Mouse (Mus musculus) midbrain, embryonic 13.5 days (tissue): ENCODE measurements around the gene C7. TPM values are rescaled to one million over a fixed set of nuclear protein-coding genes. Genes with fewer than 3 reads are reported as not detected.

Source experiments
- ATAC-seq: fragments of 200-750 bp; cut with Nextera tagmentation; 2 replicates; pipeline ENCODE4 v1.8.0; 2017; ENCODE audit warnings: mild to moderate bottlenecking, moderate TSS enrichment, moderate library complexity
- H3K27ac ChIP-seq: fragments of 300-500 bp; sonication (generic); 2 replicates; pipeline ENCODE4 v1.5.1; 2015; ENCODE audit warnings: inconsistent platforms, mild to moderate bottlenecking, moderate library complexity
- H3K27me3 ChIP-seq: fragments of 300-500 bp; sonication (generic); 2 replicates; pipeline ENCODE4 v1.6.1; 2015; ENCODE audit warnings: mild to moderate bottlenecking, inconsistent platforms
- H3K36me3 ChIP-seq: fragments of 300-500 bp; sonication (generic); 2 replicates; pipeline ENCODE4 v1.6.1; 2015; ENCODE audit warnings: mild to moderate bottlenecking, inconsistent platforms
- H3K4me1 ChIP-seq: fragments of 300-500 bp; sonication (generic); replicated peaks from 2 replicates; pipeline ENCODE4 v1.6.1; 2015; ENCODE audit warnings: inconsistent platforms
- H3K4me2 ChIP-seq: fragments of 300-500 bp; sonication (generic); replicated peaks from 2 replicates; pipeline ENCODE4 v1.6.1; 2015; ENCODE audit warnings: moderate library complexity, mild to moderate bottlenecking, inconsistent platforms
- H3K4me3 ChIP-seq: fragments of 300-500 bp; sonication (generic); replicated peaks from 2 replicates; pipeline ENCODE4 v1.5.1; 2015; ENCODE audit warnings: mild to moderate bottlenecking, inconsistent platforms
- H3K9ac ChIP-seq: fragments of 300-500 bp; sonication (generic); replicated peaks from 2 replicates; pipeline ENCODE4 v1.6.1; 2015; ENCODE audit warnings: mild to moderate bottlenecking, inconsistent platforms
- H3K9me3 ChIP-seq: fragments of 300-500 bp; sonication (generic); 2 replicates; pipeline ENCODE4 v1.6.1; 2016; ENCODE audit warnings: mild to moderate bottlenecking, inconsistent platforms
- WGBS: fragments of 180-500 bp; shearing (Covaris S2); methylation state at CpG from one replicate; pipeline ENCODE4 v1.1.7; 2015; 5-methylcytosine and 5-hydroxymethylcytosine counted together
- polyA plus RNA-seq: library from polyadenylated mRNA; unstranded; fragments of >200 nt; fragmentation: Nextera tagmentation; extraction: Ambion mirVana; gene quantifications from 2 replicates; pipeline ENCODE4 v1.2.1, GENCODE M21; 2015

C7 gene
- not detected in 2 replicates for polyA plus RNA-seq

- H3K9ac ChIP-seq, result no peak within 1 kb of the TSS
- H3K27ac ChIP-seq, result no peak within 1 kb of the TSS
- H3K4me3 ChIP-seq, result no peak within 1 kb of the TSS
- H3K36me3 ChIP-seq, result no peaks in the 10 kb centered on the region
- no peaks in the 10 kb centered on the region for H3K27me3 ChIP-seq
- no peak for ATAC-seq
- no peaks in the 10 kb centered on the region for H3K9me3 ChIP-seq
- no peaks in the 10 kb centered on the region for H3K4me1 ChIP-seq
- no peak within 1 kb of the TSS for H3K4me2 ChIP-seq
These were observed at the start of gene C7 for GRCm38 (mm10) chr15:5063635-5064034. Gene C7, minus strand, starts transcription at chr15:5063740.

- Histone ChIP-seq H3K4me2 (no peak overlapping the region), H3K27me3 (no peaks in the 10 kb centered on the region), H3K9me3 (no peaks in the 10 kb centered on the region), H3K36me3 (no peaks in the 10 kb centered on the region), H3K4me1 (peaks cover 13% of the 10 kb centered on the region), H3K4me3 (no peak overlapping the region), H3K27ac (no peak overlapping the region), H3K9ac (no peak overlapping the region)
- WGBS, result 83% methylated on average over 3 of the region's 3 CpGs
- ATAC-seq, result no peak
These were observed 49.1 kb upstream of the C7 start for GRCm38 (mm10) chr15:5112651-5113050.

GRCm38 (mm10) chr15:5108655-5109040 lies 45.1 kb upstream of the C7 start:
- no peak overlapping the region for H3K9ac ChIP-seq
- H3K4me3 ChIP-seq, result no peak overlapping the region
- no peak overlapping the region for H3K27ac ChIP-seq
- no peaks in the 10 kb centered on the region for H3K4me1 ChIP-seq
- H3K4me2 ChIP-seq, result no peak overlapping the region
- WGBS, result 93% methylated on average over 3 of the region's 3 CpGs
- no peaks in the 10 kb centered on the region for H3K27me3 ChIP-seq
- no peaks in the 10 kb centered on the region for H3K9me3 ChIP-seq
- no peak for ATAC-seq
- no peaks in the 10 kb centered on the region for H3K36me3 ChIP-seq

- H3K9ac ChIP-seq, result 0 out of 2 replicates have a peak within 1 kb of the TSS, but pooled peaks have one; percentile 28
- H3K4me1 ChIP-seq, result no peaks in the 10 kb centered on the region
- H3K4me2 ChIP-seq, result no peak within 1 kb of the TSS
- ATAC-seq, result no peak
- H3K27ac ChIP-seq, result no peak within 1 kb of the TSS
- H3K4me3 ChIP-seq, result no peak within 1 kb of the TSS
- no peaks in the 10 kb centered on the region for H3K36me3 ChIP-seq
- WGBS, result 79% methylated on average over 21 of the region's 21 CpGs
- no peaks in the 10 kb centered on the region for H3K27me3 ChIP-seq
- no peaks in the 10 kb centered on the region for H3K9me3 ChIP-seq
These were observed 44.4 kb upstream of the C7 start, which contains the start of gene Card6 for GRCm38 (mm10) chr15:5107686-5108654. Gene Card6, minus strand, starts transcription at chr15:5108539.

- peak; percentile 62; the same call in 1 of the 2 replicates for ATAC-seq
- H3K9ac ChIP-seq, result no peak overlapping the region
- WGBS, result 57% methylated on average over 2 of the region's 2 CpGs
- H3K9me3 ChIP-seq, result no peaks in the 10 kb centered on the region
- no peaks in the 10 kb centered on the region for H3K4me1 ChIP-seq
- H3K27ac ChIP-seq, result no peak overlapping the region
- H3K4me2 ChIP-seq, result no peak overlapping the region
- no peaks in the 10 kb centered on the region for H3K36me3 ChIP-seq
- H3K27me3 ChIP-seq, result no peaks in the 10 kb centered on the region
- no peak overlapping the region for H3K4me3 ChIP-seq
These were observed 42.8 kb upstream of the C7 start for GRCm38 (mm10) chr15:5106293-5106692.

- peak; percentile 11; the same call in 1 of the 2 replicates for ATAC-seq
- Histone ChIP-seq H3K4me3 (no peak overlapping the region), H3K9ac (no peak overlapping the region), H3K27ac (no peak overlapping the region), H3K36me3 (no peaks in the 10 kb centered on the region), H3K27me3 (no peaks in the 10 kb centered on the region), H3K4me1 (no peaks in the 10 kb centered on the region), H3K9me3 (no peaks in the 10 kb centered on the region), H3K4me2 (no peak overlapping the region)
- 80% methylated on average over 6 of the region's 6 CpGs for WGBS
These were observed 42.4 kb upstream of the C7 start for GRCm38 (mm10) chr15:5105891-5106290.

- 92% methylated on average over 4 of the region's 4 CpGs for WGBS
- Histone ChIP-seq H3K4me1 (no peaks in the 10 kb centered on the region), H3K4me3 (no peak overlapping the region), H3K36me3 (no peaks in the 10 kb centered on the region), H3K9me3 (no peaks in the 10 kb centered on the region), H3K27me3 (no peaks in the 10 kb centered on the region), H3K9ac (no peak overlapping the region), H3K4me2 (no peak overlapping the region), H3K27ac (no peak overlapping the region)
- ATAC-seq, result no peak
These were observed 38.8 kb upstream of the C7 start for GRCm38 (mm10) chr15:5102312-5102711.

- 87% methylated on average over 1 of the region's 1 CpGs for WGBS
- ATAC-seq, result no peak
- Histone ChIP-seq H3K4me3 (no peak overlapping the region), H3K9me3 (0 out of 2 replicates have a peak, but pooled peaks cover 6% of the 10 kb centered on the region), H3K9ac (no peak overlapping the region), H3K4me1 (no peaks in the 10 kb centered on the region), H3K36me3 (no peaks in the 10 kb centered on the region), H3K27ac (no peak overlapping the region), H3K4me2 (no peak overlapping the region), H3K27me3 (no peaks in the 10 kb centered on the region)
These were observed 33.8 kb upstream of the C7 start for GRCm38 (mm10) chr15:5097376-5097775.

- Histone ChIP-seq H3K4me2 (no peak overlapping the region), H3K4me3 (no peak overlapping the region), H3K9ac (no peak overlapping the region), H3K9me3 (0 out of 2 replicates have a peak, but pooled peaks cover 6% of the 10 kb centered on the region), H3K27ac (no peak overlapping the region), H3K27me3 (no peaks in the 10 kb centered on the region), H3K36me3 (no peaks in the 10 kb centered on the region), H3K4me1 (no peaks in the 10 kb centered on the region)
- ATAC-seq, result no peak
- WGBS, result 93% methylated on average over 11 of the region's 11 CpGs
These were observed 32.2 kb upstream of the C7 start for GRCm38 (mm10) chr15:5095534-5096301.

GRCm38 (mm10) chr15:5090131-5090530 lies 26.6 kb upstream of the C7 start:
- ATAC-seq, result no peak
- H3K4me3 ChIP-seq, result no peak overlapping the region
- no peak overlapping the region for H3K9ac ChIP-seq
- 94% methylated on average over 10 of the region's 10 CpGs for WGBS
- no peaks in the 10 kb centered on the region for H3K27me3 ChIP-seq
- 0 out of 2 replicates have a peak, but pooled peaks cover 2% of the 10 kb centered on the region for H3K9me3 ChIP-seq
- H3K4me2 ChIP-seq, result no peak overlapping the region
- no peak overlapping the region for H3K27ac ChIP-seq
- no peaks in the 10 kb centered on the region for H3K4me1 ChIP-seq
- H3K36me3 ChIP-seq, result no peaks in the 10 kb centered on the region

- Histone ChIP-seq H3K9ac (no peak overlapping the region), H3K27ac (peak overlapping the region; percentile 56; the same call in 1 of the 2 replicates), H3K36me3 (no peaks in the 10 kb centered on the region), H3K27me3 (no peaks in the 10 kb centered on the region), H3K4me1 (no peaks in the 10 kb centered on the region), H3K9me3 (no peaks in the 10 kb centered on the region), H3K4me2 (no peak overlapping the region), H3K4me3 (no peak overlapping the region)
- peak; percentile 86 for ATAC-seq
- 67% methylated on average over 7 of the region's 7 CpGs for WGBS
These were observed 25.5 kb upstream of the C7 start for GRCm38 (mm10) chr15:5088850-5089608.
